Mouse (Mus musculus) lung, adult 2 months (tissue): ENCODE data around the gene Spata16. TPM values are rescaled to one million over a fixed set of nuclear protein-coding genes. Genes with fewer than 3 reads are reported as not detected.

Source experiments
- DNase-seq: peaks from one replicate; pipeline ENCODE4 v3.0.0; 2022
- H3K4me1 ChIP-seq: fragments of 200-500 bp; 2 replicates; pipeline ENCODE4 v1.6.1; 2011; ENCODE audit warnings: low read length; ENCODE audit not compliant: control insufficient read depth, insufficient read depth
- H3K4me3 ChIP-seq: fragments of 200-500 bp; replicated peaks from 2 replicates; pipeline ENCODE3; 2011; ENCODE audit warnings: low read depth, mild to moderate bottlenecking, control low read depth, low read length; ENCODE audit errors: extremely low read depth
- CTCF ChIP-seq: fragments of 200-500 bp; IDR thresholded peaks from 2 replicates; pipeline ENCODE4 v1.5.1; 2011; ENCODE audit warnings: mild to moderate bottlenecking, low read length, control low read depth; ENCODE audit not compliant: insufficient read depth
- POLR2A ChIP-seq: fragments of 200-500 bp; IDR thresholded peaks from 2 replicates; pipeline ENCODE4 v1.6.1; 2011; ENCODE audit warnings: low read depth, mild to moderate bottlenecking, control low read depth, low read length, borderline replicate concordance; ENCODE audit errors: extremely low read depth
- WGBS: fragments of 180-500 bp; shearing (Covaris S2); methylation state at CpG from one replicate; pipeline ENCODE4 v1.1.7; 2018; 5-methylcytosine and 5-hydroxymethylcytosine counted together
- polyA plus RNA-seq: library from polyadenylated mRNA; depleted of rRNA; stranded (reverse); fragments of >200 nt; gene quantifications from 2 replicates; pipeline ENCODE4 v1.2.3, GENCODE M21; 2012

The Spata16 gene
- polyA plus RNA-seq, 1 experiment: not detected

DNA sequence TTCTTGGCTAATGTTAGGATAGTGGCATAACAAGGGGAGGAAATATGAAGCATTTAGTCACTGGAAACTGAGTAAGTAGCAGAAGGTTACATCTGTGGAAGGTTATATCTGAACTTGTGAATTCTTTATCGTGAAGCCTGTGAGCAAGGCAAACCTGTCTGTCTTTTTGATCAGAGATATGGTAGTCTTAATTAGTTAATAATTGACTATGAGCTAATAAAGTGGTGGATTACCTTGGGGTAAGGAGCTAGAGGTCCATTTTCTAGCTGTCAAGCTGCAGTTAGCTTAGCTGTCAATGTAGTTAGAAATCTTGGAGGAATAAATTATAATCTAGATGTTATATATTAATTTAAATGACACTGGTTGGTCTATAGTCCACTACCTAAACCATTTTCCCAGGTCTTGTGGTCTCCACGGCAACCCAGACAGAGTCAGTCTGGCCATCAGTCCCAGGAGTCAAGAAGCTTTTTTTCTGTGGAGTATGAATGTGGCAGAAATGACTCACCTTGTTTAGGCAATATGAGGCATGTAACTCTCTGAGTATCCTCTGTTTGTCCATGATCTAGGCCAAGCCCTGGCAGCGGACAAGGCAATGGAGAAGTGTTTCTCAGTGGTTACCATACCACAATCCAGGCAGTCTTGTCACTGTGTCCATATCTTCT, 331.6 kb downstream of the Spata16 start:
- 70% methylated on average over 3 of the region's 3 CpGs for WGBS
- no peaks in the 10 kb centered on the region for H3K4me1 ChIP-seq
- H3K4me3 ChIP-seq: no peak overlapping the region
- no peak for TF ChIP-seq CTCF
- no peak for DNase-seq

GRCm38 (mm10) chr3:26970529-26970928, 333.1 kb downstream of the Spata16 start:
- H3K4me3 ChIP-seq: no peak overlapping the region
- H3K4me1 ChIP-seq: no peaks in the 10 kb centered on the region
- WGBS: 77% methylated on average over 3 of the region's 3 CpGs
- no peak for TF ChIP-seq POLR2A
- no peak for TF ChIP-seq CTCF
- DNase-seq: no peak

- DNase-seq: no peak
- H3K4me3 ChIP-seq: no peak overlapping the region
- WGBS: 29% methylated on average over 1 of the region's 1 CpGs
- no peak for TF ChIP-seq POLR2A
- H3K4me1 ChIP-seq: no peaks in the 10 kb centered on the region
Observed at GRCm38 (mm10) chr3:26971276-26971675, 333.9 kb downstream of the Spata16 start.

GRCm38 (mm10) chr3:26972105-26972504, 334.7 kb downstream of the Spata16 start:
- no peak for DNase-seq
- 0% methylated on average over 1 of the region's 1 CpGs for WGBS
- TF ChIP-seq POLR2A (no peak), CTCF (no peak)
- Histone ChIP-seq H3K4me1 (no peaks in the 10 kb centered on the region), H3K4me3 (no peak overlapping the region)

DNA sequence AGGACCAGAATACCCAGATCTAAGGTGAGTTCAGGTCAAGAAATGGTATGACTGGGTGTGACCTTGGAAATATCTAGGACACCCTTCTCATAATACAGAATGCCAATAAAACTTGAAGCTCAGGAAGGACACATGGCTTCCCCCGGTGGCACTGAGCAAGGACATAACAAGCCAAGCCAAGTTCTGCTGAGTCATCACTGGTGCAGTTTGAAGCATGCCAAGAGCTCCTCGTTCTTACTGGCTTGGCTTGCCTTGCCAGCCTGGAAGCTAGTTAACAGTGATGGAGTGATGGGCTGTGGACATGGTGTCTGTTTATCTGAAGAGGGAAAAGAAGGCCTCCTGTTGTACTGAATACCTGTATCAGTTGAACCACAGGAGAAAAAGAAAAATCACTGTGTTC, 342.2 kb downstream of the Spata16 start:
- H3K4me3 ChIP-seq: no peak overlapping the region
- WGBS: 59% methylated on average over 2 of the region's 2 CpGs
- no peak for TF ChIP-seq POLR2A
- TF ChIP-seq CTCF: no peak
- no peak for DNase-seq
- H3K4me1 ChIP-seq: no peaks in the 10 kb centered on the region

GRCm38 (mm10) chr3:26980371-26980770, 343.0 kb downstream of the Spata16 start:
- no peak overlapping the region for H3K4me3 ChIP-seq
- TF ChIP-seq POLR2A (no peak), CTCF (no peak)
- no peaks in the 10 kb centered on the region for H3K4me1 ChIP-seq
- no peak for DNase-seq
- 80% methylated on average over 3 of the region's 3 CpGs for WGBS

GRCm38 (mm10) chr3:26981979-26982623, 344.7 kb downstream of the Spata16 start:
- 75% methylated on average over 6 of the region's 6 CpGs for WGBS
- TF ChIP-seq POLR2A (no peak), CTCF (no peak)
- H3K4me3 ChIP-seq: no peak overlapping the region
- H3K4me1 ChIP-seq: no peaks in the 10 kb centered on the region
- no peak for DNase-seq

DNA sequence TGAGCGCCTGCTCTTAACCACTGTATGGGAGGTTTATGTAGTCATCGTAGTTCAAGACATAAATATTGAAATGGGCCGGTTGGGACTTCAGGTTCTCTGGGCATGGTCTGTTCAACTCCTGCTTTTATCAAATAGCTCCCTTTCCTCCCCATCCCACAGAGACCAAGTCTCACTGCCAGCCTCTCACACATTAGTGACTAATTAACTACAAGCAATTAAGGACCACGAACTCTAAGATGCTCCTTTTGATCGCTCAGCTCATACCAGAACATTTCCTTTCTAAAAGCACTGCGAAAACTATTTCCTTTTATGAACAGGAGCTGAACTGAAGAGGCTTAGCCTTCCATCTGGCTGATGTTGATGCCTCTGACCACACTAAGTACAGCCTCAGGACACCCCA, 346.3 kb downstream of the Spata16 start:
- Histone ChIP-seq H3K4me1 (no peaks in the 10 kb centered on the region), H3K4me3 (no peak overlapping the region)
- WGBS: 87% methylated on average over 6 of the region's 6 CpGs
- DNase-seq: no peak
- no peak for TF ChIP-seq CTCF
- no peak for TF ChIP-seq POLR2A

- no peaks in the 10 kb centered on the region for H3K4me1 ChIP-seq
- TF ChIP-seq CTCF: no peak
- no peak for TF ChIP-seq POLR2A
- no peak overlapping the region for H3K4me3 ChIP-seq
- no peak for DNase-seq
- 38% methylated on average over 1 of the region's 1 CpGs for WGBS
Observed at GRCm38 (mm10) chr3:27006844-27007243, 369.4 kb downstream of the Spata16 start.

- TF ChIP-seq POLR2A (no peak), CTCF (no peak)
- WGBS: 82% methylated on average over 3 of the region's 3 CpGs
- DNase-seq: no peak
- no peaks in the 10 kb centered on the region for H3K4me1 ChIP-seq
- no peak overlapping the region for H3K4me3 ChIP-seq
Observed at GRCm38 (mm10) chr3:27027957-27028356, 390.5 kb downstream of the Spata16 start.
